Comparison of ENCODE assay signal across 8 mouse cellular contexts in genomic region chrX:48208519-48209185, GRCm38 (mm10). TPM values are rescaled to one million over a fixed set of nuclear protein-coding genes. Genes with fewer than 3 reads are reported as not detected.
DNase-seq lines count a peak whose midpoint lies in the region; ATAC-seq lines count a peak whose summit lies in the region.

TSS of gene Zdhhc9 (minus strand) at chrX:48208878.

- 11% methylated on average over 34 of the region's 34 CpGs for WGBS in hindbrain, embryonic 13.5 days

- H3K9ac ChIP-seq in hindbrain, embryonic 13.5 days, result peak within 1 kb of the TSS; percentile 81

- H3K27ac ChIP-seq in hindbrain, embryonic 13.5 days, result peak within 1 kb of the TSS; percentile 85

- ATAC-seq in hindbrain, embryonic 13.5 days (ENCODE audit: low FRiP score), result peak; percentile 98

- no peaks in the 10 kb centered on the region for H3K36me3 ChIP-seq in hindbrain, embryonic 13.5 days

- peak within 1 kb of the TSS; percentile 59 for H3K4me2 ChIP-seq in hindbrain, embryonic 13.5 days

- H3K9me3 ChIP-seq in hindbrain, embryonic 13.5 days, result no peaks in the 10 kb centered on the region

- H3K4me1 ChIP-seq in hindbrain, embryonic 13.5 days (replicated peaks), result peaks cover 30% of the 10 kb centered on the region

- H3K4me3 ChIP-seq in hindbrain, embryonic 13.5 days, result peak within 1 kb of the TSS; percentile 57

- no peaks in the 10 kb centered on the region for H3K27me3 ChIP-seq in hindbrain, embryonic 13.5 days

- DNase-seq in NIH3T3 (ENCODE audit: low read depth), result peak; percentile 90
- peak; percentile 94 for DNase-seq in cerebellum, postnatal 10 days
- peak; percentile 80 to 83 for DNase-seq in frontal cortex, postnatal 14 days (ENCODE audit: low spot score in 2 of 2)
- DNase-seq in layer of hippocampus, postnatal 25 days (ENCODE audit: extremely low spot score in 1 of 2, low spot score in 1 of 2), result peak; percentile 71 to 88
- peak; percentile 89 for DNase-seq in lung, postnatal 25 days (ENCODE audit: low spot score)
- peak; percentile 92 for DNase-seq in retina, embryonic 14.5 days (ENCODE audit: low spot score)
- peak; percentile 90 for DNase-seq in thymus, postnatal 4 days

RNA-seq across cellular contexts. Expression of gene Zdhhc9, which starts in this region (rescaled TPM):
- 9.6 and 10.0 TPM in 2 replicates for polyA plus RNA-seq in hindbrain, embryonic 13.5 days (2015; fragmentation: Nextera tagmentation; extraction: Ambion mirVana)
- total RNA-seq in layer of hippocampus, postnatal 25 days (2021), result 10 to 100 TPM; 46.6 to 50.2 TPM

Comparison
In these comparisons a context has a peak if more than half of its experiments do, and no peak if none do; other contexts are left out.
1. Peak in every context shown above with its lines: DNase-seq, ATAC-seq, H3K4me3 ChIP-seq and H3K27ac ChIP-seq.